Mouse (Mus musculus) myocyte (in vitro differentiated cells): ENCODE data around the gene BC048403.

ENCODE experiments used
- E2F4 ChIP-seq: IDR thresholded peaks from one replicate; pipeline ENCODE4 v1.6.1; 2011; ENCODE audit warnings: mild to moderate bottlenecking, control low read depth, moderate library complexity; ENCODE audit not compliant: insufficient read depth
- MAX ChIP-seq: IDR thresholded peaks from one replicate; pipeline ENCODE4 v1.6.1; 2011; ENCODE audit warnings: low read depth, mild to moderate bottlenecking, control low read depth
- MYOG ChIP-seq, 3 experiments: IDR thresholded peaks; one replicate each; pipeline ENCODE4 v1.6.1; 2011; ENCODE audit warnings: control low read depth in 2 of 3, low read depth in 2 of 3, mild to moderate bottlenecking in 2 of 3; ENCODE audit not compliant: insufficient read length in 2 of 3, control insufficient read depth in 1 of 3, insufficient read depth in 1 of 3
- POLR2A ChIP-seq: IDR thresholded peaks from one replicate; pipeline ENCODE4 v1.6.1; 2011; ENCODE audit warnings: low read depth, mild to moderate bottlenecking, control low read depth, moderate library complexity; ENCODE audit not compliant: insufficient read length
- POLR2AphosphoS2 ChIP-seq: IDR thresholded peaks from one replicate; pipeline ENCODE4 v1.6.1; 2011; ENCODE audit warnings: low read depth, control low read depth; ENCODE audit not compliant: insufficient read length
- REST ChIP-seq: IDR thresholded peaks from one replicate; pipeline ENCODE4 v1.6.1; 2011; ENCODE audit warnings: mild to moderate bottlenecking, control low read depth, moderate library complexity; ENCODE audit not compliant: insufficient read depth, insufficient read length
- TCF12 ChIP-seq: IDR thresholded peaks from one replicate; pipeline ENCODE4 v1.6.1; 2011; ENCODE audit warnings: mild to moderate bottlenecking, control low read depth; ENCODE audit not compliant: poor library complexity, insufficient read depth, severe bottlenecking
- TCF3 ChIP-seq: IDR thresholded peaks from one replicate; pipeline ENCODE4 v1.6.1; 2011; ENCODE audit warnings: low read depth, control low read depth; ENCODE audit not compliant: insufficient read length
- USF1 ChIP-seq: IDR thresholded peaks from one replicate; pipeline ENCODE4 v1.6.1; 2011; ENCODE audit warnings: low read depth, mild to moderate bottlenecking, control low read depth, moderate library complexity

DNA sequence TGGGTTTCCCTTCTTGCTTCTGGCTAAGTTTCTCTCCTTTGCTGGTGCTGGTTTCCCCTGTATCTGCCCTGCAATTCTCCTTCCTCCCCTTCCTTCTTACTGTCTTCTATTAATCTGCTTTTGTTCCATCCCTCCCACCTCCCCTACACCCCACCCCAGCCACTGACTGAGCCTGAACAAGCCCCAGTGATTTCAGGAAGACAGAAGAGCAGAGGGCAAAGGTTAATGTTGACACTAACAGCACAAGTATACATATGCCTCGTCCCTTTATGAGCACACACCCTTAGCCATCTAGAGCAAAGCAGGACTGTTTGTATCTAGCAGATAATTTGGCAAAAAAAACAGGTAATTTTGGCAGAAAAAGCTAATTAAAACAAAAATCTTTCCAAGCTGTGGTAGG lies 16.1 kb downstream of the BC048403 start:
- TF ChIP-seq MAX (no peak), USF1 (no peak), POLR2A (no peak), REST (no peak), TCF12 (no peak), E2F4 (no peak), MYOG (IDR thresholded peaks at IDR 0.05; ENCODE audit: control insufficient read depth in 1 of 3, insufficient read depth in 1 of 3, insufficient read length in 2 of 3, low read depth in 2 of 3) (no peak), TCF3 (no peak), POLR2AphosphoS2 (no peak)
